Mouse (Mus musculus) liver, embryonic 14.5 days (tissue): Measurements from ENCODE around the gene Edem3.

ENCODE experiments used
- CTCF ChIP-seq: IDR thresholded peaks from 2 replicates; pipeline ENCODE4 v1.5.1; 2016; ENCODE audit warnings: antibody characterized with exemption, low read depth, control low read depth
- EP300 ChIP-seq: IDR thresholded peaks from 2 replicates; pipeline ENCODE4 v1.6.1; 2016; ENCODE audit warnings: antibody characterized with exemption, low read depth

- TF ChIP-seq CTCF (no peak), EP300 (no peak)
These were observed 9.1 kb downstream of the Edem3 start for GRCm38 (mm10) chr1:151764236-151764635.
